Mouse (Mus musculus) T-helper 2 cell (primary cell): ENCODE data around the gene Fbxo30.

ENCODE experiments used
- in situ Hi-C: fragments of 300-600 bp; cut with MboI, MseI; formaldehyde crosslinking; loops from one replicate; pipeline ENCODE4 v1.15.1; 2025; ENCODE audit warnings: high pct_unique_total_duplicates

Gene Fbxo30

DNA sequence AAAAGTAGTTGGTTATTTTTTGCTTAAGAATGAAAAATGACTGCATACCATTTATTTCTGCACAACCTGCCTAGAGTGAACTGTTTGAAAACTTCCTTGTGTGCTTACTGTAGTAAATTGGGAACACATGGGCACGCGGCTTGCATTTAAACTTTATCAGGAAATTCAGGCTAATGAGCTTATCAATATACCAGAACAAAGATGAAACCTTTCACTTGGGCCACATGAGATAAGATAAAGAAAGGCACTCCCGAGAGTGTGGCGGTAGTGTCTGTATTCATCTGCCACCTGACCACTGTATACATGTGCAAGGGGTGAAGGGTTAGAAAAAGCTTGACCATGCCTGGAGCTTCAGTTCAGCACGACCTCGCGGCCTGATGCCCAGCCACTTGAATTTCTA is 41.2 kb downstream of the Fbxo30 start:
- in situ Hi-C loops = no loop called here

- in situ Hi-C loops = no loop called here
These were observed 42.2 kb downstream of the Fbxo30 start for GRCm38 (mm10) chr10:11323202-11323898.

DNA sequence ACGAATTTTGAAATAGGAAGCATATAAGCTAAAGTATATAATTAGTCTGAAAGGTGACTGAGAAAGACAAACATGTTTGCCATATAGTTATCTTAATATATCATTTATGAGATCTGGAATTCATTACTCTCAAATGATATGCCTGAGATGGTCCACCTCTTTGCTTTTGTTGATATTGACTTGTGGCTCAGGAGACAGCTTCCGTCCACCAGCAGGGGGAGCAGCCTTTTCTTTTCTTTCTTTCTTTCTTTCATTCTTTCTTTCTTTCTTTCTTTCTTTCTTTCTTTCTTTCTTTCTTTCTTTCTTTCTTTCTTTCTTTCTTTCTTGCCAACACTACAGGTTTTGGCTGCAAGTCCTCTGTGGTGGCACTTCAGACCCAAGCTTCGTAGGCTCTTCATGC is 45.4 kb downstream of the Fbxo30 start:
- in situ Hi-C loops = no loop called here

- in situ Hi-C loops = no loop called here
These were observed 62.3 kb downstream of the Fbxo30 start, which contains the start of gene Epm2a for GRCm38 (mm10) chr10:11343205-11344141. Gene Epm2a, plus strand, starts transcription at chr10:11343404.

DNA sequence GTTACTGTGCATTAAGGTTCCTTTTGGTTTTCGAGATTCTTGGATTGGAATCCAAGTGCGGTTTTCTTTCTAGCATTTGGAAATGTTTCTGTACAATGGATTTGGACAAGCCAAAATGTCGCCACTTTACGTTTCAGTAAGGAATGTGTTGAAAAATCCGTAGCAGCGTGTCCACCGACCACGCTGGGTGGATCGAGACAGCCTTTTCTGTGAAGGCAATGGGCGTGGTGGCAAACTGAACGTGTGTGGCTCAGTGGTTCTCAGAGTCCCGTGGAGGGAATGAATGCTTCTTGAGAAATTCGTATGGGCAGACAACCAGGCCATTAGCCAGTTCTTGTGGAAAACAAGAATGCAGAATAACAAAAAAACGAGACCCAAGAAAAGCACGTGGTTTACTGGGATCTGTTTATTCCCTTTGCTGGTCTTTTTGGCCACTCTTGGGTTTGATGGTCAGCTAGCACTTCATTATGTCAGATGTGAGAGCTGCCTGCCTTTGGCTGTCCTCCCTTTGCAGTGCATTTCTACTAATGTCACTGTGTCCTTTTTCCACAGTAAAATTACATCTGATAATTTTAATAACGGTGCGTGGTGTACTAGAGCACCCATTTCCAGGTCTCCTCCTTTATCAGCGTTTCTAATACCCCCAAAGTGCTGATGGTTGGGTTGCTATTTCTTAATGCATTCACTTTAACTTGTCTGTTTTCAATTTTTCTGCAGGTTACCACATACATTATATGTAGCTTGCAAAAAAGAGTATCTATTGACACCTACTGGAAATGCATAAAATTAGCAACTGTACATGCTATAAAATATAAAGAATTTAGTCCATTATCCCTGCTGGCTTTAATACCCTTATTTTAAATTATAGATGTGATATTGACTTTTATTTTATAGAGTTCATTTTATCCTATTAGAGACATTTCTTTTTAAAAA is 63.7 kb downstream of the Fbxo30 start:
- in situ Hi-C loops = no loop called here
